Mouse (Mus musculus): ENCODE measurements at regions not wholly inside any gene's neighbourhood (a gene's known extent, or its start where the extent isn't known, plus 50 kb on each side); places are given as distances from the start of the nearest gene placed in this dataset.
A peak's percentile ranks its signal among the peaks of the same experiment; 100 is the strongest.

DNA sequence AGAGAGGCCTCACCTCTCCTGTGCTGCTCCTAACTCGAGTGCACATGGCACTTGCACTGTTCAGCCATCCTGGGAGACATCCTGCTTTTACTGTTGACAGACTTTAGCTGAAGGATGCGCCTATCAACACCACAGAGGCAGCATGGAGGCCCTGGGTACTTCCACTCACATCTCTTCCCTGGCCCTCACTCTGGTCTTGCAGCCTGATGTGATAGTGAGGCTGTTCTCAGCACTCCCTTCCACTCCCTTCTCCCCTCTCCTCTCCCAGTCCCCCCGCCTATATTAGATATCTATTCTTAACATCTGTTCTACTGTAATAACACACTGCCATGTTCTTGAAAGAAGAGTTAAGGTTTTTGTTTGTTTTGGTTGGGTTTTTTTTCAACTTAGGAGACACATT is 50.2 kb upstream of the Bod1 start:
- DNase-seq (ENCODE audit: low read depth in 1 of 2, low spot score in 2 of 2): no peak

DNA sequence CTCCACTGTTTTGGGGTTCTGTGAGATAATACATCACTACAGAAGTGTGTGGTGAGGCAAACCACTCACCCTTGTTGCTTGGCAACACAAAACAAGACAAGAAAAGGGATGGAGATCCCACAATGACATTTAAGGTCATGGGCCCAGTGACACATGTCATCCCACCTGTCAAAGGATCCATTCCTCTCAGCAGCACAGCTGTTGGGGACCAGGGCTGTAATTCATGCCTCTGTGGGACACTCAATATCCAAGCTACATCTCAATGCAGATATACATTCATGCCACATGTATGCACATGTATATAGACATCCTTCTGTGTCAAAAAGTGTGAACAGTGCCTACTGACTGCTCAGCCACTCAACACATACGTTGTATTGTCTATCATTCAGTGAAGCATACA is 52.8 kb upstream of the Bod1 start:
- no peak for DNase-seq (ENCODE audit: low read depth in 1 of 2, low spot score in 2 of 2)

DNA sequence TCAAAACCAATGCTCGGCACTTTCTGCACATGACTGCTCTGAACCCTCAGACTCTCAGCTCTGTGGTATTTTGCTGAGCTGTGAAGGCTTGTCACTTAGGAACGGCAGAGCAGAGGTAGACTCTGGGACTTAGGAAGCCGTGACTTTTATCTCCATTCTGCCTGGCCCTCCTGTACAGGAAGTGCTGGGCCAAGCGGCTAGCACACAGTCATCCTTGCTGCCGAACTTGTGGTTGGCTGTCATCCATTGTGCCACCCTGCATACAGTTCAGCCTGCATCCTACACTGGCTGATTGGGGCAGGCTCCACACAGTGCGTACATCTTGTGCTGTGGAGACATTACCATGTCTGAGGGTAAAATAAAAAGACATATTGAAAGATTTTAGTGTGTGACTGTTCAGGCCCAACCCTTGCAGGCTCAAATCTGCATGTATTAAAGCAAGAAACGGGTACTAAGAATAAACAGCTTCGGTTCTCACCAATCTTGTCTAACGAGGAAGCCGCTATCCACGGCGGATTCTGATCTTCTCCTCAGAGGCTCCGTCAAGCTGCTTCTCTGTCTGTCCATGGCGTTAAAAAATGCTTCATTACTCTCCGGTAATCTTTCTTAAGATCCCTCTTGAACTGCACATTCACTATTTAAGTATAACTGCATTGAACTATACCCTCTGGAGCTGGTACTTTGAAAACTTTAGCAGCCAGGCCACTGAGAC is 54.4 kb upstream of the Bod1 start:
- no peak for DNase-seq (ENCODE audit: low read depth in 1 of 2, low spot score in 2 of 2)

DNA sequence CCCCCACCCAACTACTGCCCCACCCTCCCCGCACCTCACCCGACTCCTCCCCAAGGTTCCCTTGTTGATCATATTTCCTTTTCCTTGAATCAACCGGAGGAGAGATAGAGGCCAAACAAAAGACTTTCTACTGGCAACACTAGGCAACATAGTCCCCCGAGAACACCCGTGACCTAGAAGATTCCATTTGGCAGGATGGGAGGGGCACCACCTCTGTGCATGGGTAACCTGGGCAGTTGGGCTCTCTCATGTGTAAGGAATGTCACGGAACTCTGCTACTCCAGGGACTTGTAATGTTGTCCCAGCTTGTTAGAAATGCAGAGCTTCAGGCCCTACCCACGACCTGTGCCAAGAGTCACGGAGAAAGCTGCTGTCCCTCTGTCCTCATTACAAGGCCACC is 55.6 kb upstream of the Bod1 start:
- no peak for DNase-seq (ENCODE audit: low read depth in 1 of 2, low spot score in 2 of 2)

DNA sequence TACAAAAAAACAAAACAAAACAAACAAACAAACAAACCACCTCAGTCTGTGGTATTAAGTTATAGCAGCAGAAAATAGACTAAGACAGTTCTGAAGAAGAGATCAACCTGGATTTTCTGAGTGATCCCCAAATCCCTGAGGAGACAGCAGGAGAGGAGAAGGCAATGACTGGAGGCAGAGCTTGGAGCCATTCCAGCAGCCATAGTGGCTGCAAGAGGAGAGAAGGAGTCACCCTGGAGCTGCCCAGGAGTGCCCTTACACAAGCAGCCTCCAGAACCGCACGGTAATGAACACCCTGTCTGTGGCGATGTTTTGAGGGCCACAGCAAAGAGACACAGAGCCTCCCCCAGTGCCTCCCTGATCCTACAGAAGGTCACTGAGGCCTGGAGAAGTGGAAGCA is 58.0 kb upstream of the Bod1 start:
- DNase-seq (ENCODE audit: low read depth in 1 of 2, low spot score in 2 of 2): no peak

DNA sequence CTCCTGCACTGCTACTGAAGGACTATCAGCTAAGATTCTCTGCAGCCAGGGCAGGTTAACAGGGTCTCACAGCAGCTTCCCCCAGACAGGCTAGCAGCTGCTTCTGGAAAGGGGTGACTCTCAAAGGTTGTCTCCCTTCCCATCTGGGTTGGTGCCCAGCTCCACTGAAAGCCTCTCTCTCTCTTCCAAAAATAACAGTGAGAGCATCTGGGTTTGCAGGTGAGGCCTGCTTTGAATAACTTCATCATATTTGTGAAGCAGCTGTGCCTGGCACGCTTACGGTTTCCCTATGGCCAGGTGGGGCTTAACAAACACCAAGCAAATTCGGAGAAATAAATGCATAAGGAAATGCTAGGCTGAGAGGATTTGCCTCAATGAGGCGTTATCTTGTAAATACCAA is 58.5 kb upstream of the Bod1 start:
- DNase-seq (ENCODE audit: low read depth in 1 of 2, low spot score in 2 of 2): no peak

DNA sequence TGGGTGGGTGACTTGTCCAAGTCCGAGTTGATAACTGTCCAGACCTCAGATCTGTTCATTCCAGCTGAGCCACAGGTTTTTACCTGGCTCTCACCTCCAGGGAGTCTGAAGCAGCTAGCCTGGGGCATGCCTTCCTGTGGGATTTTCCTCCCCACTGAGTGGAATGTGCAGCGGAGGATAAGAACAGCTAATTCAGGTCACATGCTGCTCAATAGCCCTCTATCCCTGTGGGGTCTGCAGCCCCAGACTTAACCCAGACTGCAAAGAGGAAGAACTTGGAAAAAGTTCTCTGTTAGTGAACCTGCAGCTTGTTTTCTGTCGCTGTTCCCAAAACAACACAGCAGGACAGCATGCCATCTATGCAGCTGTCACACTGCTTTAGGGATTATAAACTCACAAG is 59.0 kb upstream of the Bod1 start:
- DNase-seq (ENCODE audit: low read depth in 1 of 2, low spot score in 2 of 2): no peak

DNA sequence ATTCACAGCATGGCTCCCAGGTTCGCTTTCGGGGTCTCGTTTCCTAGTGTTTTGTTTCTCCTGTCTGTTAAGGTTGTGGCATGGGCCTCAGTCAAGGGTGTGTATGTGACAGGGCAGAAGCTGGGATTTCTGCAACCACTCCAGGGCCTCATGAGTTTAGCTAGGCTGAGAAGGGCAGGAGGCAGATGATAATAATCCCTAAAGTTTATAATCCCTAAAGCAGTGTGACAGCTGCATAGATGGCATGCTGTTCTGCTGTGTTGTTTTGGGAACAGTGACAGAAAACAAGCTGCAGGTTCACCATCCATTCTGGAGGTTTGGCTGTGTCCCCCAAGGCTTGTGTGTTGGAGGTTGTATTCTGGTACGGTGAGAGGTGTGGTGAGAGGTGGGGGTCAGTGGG is 59.8 kb upstream of the Bod1 start:
- no peak for DNase-seq (ENCODE audit: low read depth in 1 of 2, low spot score in 2 of 2)

DNA sequence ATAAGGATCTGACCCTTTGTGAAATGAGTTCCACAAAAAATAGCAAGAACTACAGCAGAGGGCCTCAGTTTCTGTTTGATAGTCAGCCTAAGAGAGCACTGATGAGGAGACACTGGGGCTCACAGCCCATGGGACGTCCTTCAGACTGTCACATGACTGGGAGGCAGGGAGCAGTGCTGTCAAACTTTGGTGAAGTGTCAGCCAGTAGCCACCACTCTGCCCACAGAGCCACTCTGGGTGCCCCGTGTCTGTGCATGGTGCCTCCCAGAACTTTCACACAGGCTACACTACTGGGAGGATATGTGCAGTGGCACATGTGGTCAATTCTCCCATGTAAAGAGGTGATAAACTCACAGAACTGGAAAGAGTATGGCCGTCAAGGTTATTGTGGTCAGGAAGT is 60.7 kb upstream of the Bod1 start:
- peak in 1 of 2 experiments; percentile 2 for DNase-seq (ENCODE audit: low read depth in 1 of 2, low spot score in 2 of 2)

DNA sequence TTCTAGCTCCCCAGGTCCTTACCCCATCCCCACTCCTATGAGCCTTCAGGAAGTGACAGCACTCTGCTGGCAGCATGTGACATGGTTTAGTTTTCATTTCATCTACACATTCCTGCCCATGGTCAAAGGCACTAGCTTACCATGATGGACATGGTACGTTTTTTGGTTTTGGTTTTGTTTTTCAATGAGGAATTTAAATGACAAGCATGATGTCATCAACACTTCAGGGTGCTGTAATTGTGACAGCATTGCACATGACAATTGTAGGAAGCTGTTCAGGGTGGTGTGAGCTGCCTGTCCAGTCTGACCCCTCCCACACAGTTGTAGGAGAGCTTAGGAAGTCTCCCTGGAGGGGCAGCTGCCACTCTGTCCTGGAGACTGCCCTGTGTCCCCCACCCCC is 61.3 kb upstream of the Bod1 start:
- DNase-seq (ENCODE audit: low read depth in 1 of 2, low spot score in 2 of 2): peak in 1 of 2 experiments; percentile 2

DNA sequence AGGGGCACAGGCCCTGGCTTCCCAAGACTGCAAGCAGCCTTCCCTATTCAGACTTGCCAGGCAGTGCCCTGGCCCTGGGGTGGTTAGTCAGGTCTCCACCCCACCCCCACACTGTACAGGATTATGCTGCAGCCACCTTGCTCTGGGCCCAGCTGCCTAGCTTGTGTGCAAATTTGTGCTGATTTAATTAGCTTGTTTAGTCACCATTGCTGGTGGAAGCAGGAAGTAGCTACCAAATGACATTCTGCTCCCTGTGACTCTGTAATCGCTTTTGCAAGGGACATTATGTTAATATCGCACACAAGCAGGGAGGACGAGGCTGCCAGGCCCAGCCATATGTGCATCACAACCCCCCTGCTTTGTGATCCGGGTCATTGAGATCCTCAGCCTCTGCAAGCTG is 62.4 kb upstream of the Bod1 start:
- no peak for DNase-seq (ENCODE audit: low read depth in 1 of 2, low spot score in 2 of 2)

DNA sequence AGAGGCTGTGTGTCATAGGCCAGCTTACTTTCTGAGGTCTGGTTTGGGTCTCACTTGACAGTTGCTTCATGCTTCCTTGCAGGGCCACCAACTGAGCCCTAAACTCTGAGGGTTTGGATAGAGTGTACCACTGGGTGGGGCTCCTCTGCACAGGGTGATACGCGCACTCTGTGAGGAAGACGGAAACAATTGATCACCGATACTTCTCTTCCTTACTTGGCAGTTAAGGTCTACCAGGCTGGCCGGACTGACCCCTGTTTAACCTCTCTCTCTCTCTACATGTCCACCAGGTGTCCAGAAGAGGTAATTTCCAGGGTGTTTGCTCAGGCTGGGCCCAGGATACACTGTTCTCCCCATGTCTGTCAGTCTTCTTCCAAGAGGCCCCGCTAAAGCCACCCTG is 63.6 kb upstream of the Bod1 start:
- DNase-seq (ENCODE audit: low read depth in 1 of 2, low spot score in 2 of 2): no peak

DNA sequence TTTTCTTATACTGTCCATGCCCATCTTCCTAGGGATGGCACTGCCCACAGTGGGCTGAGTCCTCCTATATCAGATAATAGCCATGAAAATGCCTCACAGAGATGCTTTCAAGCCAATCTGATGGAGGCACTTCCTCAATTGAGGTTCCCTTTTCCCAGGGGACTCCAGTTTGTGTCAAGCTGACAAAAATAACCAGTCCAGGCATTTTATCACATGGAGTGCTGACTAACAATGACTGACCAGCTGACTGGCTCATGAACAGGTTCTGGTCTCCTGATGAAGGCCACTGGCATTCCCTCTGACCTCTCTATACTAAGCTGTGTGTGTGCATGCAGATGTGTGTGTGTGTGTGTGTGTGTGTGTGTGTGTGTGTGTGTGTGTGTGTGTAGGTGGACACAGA is 64.4 kb upstream of the Bod1 start:
- peak; percentile 2 to 4 for DNase-seq (ENCODE audit: low read depth in 1 of 2, low spot score in 2 of 2)

DNA sequence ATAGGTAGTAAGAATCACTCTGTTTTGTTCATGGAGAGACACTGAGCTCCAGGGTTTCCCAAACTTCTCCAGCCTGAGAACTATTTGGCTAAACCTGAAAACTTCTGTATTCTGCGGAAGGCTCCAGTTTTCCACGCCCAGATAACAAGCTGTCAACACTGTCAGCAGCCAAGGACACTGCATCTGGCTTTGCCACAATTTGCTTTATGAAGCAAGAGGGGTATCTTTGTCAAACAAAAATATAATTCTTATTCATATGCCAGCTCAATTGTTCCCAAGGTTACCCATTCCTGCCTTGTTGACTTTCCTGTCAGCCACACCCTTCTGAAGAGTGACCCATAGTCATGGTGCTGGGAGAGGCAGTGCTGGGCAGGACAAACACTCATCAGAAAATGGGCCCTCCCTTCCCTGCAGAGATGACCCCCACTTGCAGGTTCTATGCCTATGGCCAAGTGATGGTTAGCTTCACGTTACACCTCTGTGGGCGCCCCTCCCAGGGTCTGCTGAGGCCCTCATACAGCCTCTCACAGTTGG is 64.9 kb upstream of the Bod1 start:
- no peak for DNase-seq (ENCODE audit: low read depth in 1 of 2, low spot score in 2 of 2)

DNA sequence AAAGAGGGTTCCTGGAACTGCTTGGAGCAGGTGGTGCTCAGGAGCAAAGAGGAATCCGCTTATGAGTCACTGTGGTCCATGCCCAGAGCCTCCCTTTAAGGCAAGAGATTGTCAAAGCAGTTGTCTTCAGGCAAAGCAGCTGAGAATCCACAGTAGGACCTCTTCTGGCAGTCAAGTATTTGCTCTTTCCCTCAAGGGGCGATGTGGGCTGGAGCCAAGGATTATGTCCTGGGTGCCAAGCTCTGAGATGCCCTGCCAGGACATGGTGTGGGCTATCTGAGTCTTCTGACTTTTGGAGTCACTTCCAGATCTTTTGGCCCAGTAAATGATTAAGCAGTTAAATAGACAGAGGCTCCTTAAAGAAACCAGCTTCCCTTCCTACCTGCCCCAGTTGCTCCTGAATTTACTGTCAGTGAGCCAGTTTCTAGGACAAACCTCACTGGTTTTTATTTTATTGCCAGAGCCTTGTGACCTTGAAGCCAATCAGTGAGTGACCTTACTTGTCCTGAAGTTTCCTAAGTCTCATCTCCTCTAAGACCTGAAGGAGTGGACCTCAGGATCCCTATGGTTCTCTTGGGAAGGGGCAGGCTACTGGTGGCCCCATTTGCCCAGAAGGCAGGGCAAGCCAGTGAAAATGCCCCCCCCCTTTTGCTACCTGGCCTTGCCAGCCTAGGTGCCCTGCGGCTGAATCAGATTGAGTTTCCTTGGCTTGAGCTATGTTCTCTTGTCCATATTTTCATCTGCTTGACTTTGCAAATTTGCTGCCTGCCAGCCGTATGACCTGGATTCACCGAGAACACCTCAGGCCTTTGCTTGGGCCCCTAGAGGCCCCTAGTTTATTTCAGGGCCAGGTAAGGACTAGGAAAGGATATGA is 66.7 kb upstream of the Bod1 start:
- no peak for DNase-seq (ENCODE audit: low read depth in 1 of 2, low spot score in 2 of 2)

DNA sequence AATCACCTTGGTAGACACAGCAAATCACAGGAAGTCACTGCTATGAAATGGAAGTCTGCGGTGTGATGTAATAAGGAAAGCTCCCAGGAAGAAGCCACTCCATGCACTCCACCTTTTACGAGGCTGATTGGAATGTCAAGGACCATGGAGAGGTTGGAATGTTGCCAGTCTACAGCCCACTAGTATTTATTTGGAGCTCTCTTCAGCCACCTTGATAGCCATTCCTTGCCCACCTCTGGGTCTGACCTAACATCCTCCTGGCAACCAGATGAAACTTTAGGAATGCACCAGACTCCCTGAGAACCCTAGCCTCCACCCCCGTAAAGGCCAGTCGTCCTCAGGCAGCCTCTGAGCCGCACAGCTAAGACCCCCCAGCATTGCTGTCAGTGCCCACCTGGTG is 68.7 kb upstream of the Bod1 start:
- no peak for DNase-seq (ENCODE audit: low read depth in 1 of 2, low spot score in 2 of 2)

DNA sequence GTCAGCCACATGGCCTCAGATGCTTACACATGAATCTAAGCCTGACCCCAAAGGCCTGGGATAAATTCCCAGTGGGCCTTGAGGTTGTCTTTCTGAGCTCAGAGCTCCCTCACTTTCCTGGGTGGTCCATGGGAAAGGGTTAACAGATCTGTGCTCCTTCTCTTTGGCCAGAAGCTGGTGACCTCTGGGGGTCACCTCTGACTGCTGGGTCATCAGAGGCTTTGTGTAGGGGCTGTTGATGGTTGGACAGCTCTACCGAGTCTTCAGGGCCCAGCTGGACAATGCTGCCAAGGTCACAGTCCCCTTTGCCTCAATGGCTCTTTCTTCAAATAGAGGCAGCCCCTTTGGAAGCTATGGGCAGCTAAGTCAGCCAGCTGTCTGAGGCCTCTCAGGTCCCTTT is 70.5 kb upstream of the Bod1 start:
- DNase-seq (ENCODE audit: low read depth in 1 of 2, low spot score in 2 of 2): no peak

DNA sequence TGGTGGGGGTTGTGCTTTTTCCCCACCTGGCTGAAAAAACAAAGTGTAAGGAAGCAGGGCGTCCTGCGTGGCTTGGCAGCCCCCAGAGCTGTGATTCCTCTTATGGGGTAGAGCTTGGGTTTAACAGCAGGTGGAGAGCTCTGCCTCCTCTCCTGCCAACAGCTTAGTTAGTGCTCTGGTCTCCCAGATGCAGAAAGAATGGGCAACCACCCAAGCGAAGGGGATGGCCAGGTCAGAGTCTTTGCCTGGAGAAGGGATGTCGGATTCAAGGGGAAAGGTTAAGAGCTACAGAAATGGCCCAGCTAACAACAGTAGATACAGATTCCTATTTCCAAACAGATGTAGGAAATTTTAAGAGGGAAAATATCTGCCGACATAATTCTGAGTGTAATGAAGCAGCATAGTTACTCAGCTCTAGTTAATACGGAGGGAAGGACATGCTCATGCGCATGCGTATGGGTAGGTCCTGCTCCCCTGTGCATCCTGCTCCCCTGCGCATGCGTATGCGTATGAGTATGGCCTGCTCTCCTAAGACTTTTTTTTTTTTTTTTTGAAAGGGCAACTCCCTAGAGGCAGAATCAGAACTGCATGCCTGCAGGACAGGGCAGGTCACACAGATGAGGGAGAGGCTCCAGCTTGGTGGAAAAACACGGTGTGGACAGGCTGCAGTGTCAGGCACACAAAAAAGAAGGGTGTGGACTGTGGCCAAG is 72.5 kb upstream of the Bod1 start:
- no peak for DNase-seq (ENCODE audit: low read depth in 1 of 2, low spot score in 2 of 2)

DNA sequence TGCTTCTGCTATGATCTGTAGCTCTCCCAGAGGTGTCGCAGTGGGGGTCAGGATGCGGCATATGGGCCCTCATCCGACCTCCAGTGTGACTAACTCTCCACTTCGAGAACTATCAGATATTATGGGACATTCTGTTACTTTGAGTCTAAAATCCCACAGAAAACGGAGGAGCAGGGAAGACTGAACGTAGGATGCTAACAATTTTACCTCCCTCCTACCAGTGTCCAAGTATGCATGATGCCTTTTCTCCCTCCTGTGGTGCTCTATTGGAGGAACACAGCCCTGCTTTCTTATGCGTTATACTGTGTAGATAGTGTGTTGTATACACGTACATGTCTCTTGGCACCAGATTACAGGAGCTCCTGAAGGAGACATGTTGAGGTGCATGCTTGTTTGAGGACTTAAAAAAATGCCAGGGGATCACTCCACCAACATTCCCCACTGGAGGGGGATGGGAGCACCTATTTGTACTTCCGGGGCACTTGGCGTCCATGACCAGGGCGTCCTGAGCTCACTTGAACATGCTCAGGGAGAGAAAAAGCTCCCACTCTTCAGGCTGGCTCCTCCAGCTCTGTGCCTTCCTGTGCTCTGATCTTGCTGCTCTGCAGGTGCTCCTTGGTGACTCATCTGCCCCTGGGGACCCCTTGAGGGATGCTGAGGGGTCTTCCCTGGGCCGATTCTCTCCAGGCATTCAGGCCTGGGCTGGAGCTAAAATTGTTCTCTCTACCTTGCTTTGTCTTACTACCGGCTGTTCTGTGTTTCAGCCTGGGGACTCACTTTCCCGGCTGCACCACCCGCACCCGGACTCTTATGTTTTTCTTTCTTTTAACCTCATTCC is 73.6 kb upstream of the Bod1 start:
- DNase-seq (ENCODE audit: low read depth in 1 of 2, low spot score in 2 of 2): no peak

DNA sequence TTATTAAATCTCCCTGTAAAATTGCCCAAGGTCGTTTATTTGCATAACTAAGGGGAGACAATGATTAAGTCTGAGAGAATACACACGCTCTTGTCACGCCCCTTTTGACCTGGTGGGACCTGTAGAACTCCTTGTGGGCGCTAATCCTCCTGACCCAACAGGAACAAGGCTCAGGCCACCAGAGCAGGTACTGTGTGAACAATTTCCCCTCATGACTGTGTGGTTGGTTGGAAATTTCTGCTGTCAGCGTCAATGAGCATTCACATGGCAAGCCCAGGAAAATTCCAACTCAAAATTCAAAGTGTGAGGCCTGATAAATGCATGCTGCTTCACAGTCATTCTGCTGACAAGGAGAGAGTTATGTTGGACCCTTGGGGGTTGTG is 74.2 kb upstream of the Bod1 start:
- DNase-seq (ENCODE audit: low read depth in 1 of 2, low spot score in 2 of 2): no peak

DNA sequence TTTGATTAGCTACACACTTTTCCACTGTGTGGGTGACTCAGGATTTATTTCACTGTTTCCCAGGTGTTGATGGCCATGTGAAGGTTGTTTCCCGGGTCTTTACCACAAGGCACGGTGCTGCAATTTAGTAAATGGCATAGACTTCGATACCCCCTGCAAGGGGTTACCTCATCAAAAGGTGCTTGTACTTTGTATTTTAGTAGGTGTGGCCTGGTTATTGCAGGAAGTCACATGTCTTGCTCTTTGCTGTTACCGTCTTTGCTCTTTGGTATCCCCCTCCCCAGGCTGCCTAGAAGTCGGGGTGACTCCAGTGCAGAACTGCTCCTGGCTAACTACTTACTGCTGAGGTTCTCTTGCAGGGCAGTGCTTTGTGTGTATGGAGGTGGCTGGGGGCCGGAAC is 74.8 kb upstream of the Bod1 start:
- no peak for DNase-seq (ENCODE audit: low read depth in 1 of 2, low spot score in 2 of 2)
